Mouse (Mus musculus): ENCODE measurements at regions not wholly inside any gene's neighbourhood (a gene's known extent, or its start where the extent isn't known, plus 50 kb on each side); places are given as distances from the start of the nearest gene placed in this dataset.

- 81% methylated on average over 3 of the region's 3 CpGs for WGBS
- ATAC-seq (ENCODE audit: insufficient number of reproducible peaks, insufficient read depth, low FRiP score, low read depth) = no peak
Measured at GRCm38 (mm10) chr6:81800822-81801221, 122.6 kb upstream of the Gcfc2 start.

GRCm38 (mm10) chr6:81801804-81802203, 121.7 kb upstream of the Gcfc2 start:
- no peaks in the 10 kb centered on the region for H3K4me1 ChIP-seq (ENCODE audit: control insufficient read depth, insufficient read depth, low read length)
- no peak overlapping the region for H3K4me3 ChIP-seq (ENCODE audit: low read depth, low read length)
- H3K36me3 ChIP-seq (ENCODE audit: control insufficient read depth, insufficient read depth, low read length) = no peaks in the 10 kb centered on the region
- ATAC-seq (ENCODE audit: insufficient number of reproducible peaks, insufficient read depth, low FRiP score, low read depth) = no peak
- no peak overlapping the region for H3K27ac ChIP-seq (ENCODE audit: low read length)
- H3K4me2 ChIP-seq (replicated peaks; ENCODE audit: low read depth, low read length) = no peak overlapping the region
- H3K9me3 ChIP-seq (ENCODE audit: control insufficient read depth, low read depth, low read length) = no peaks in the 10 kb centered on the region
- H3K27me3 ChIP-seq (ENCODE audit: control insufficient read depth, insufficient read depth, low read length) = no peaks in the 10 kb centered on the region
- WGBS = 87% methylated on average over 3 of the region's 3 CpGs
- no peak overlapping the region for H3K9ac ChIP-seq (replicated peaks; ENCODE audit: low read depth, low read length)

More at GRCm38 (mm10) chr6:81800822-81801221, 122.6 kb upstream of the Gcfc2 start:
- Histone ChIP-seq H3K9ac (replicated peaks; ENCODE audit: low read depth, low read length) (no peak overlapping the region), H3K4me2 (replicated peaks; ENCODE audit: low read depth, low read length) (no peak overlapping the region), H3K27me3 (ENCODE audit: control insufficient read depth, insufficient read depth, low read length) (no peaks in the 10 kb centered on the region), H3K4me3 (ENCODE audit: low read depth, low read length) (no peak overlapping the region), H3K36me3 (ENCODE audit: control insufficient read depth, insufficient read depth, low read length) (no peaks in the 10 kb centered on the region), H3K9me3 (ENCODE audit: control insufficient read depth, low read depth, low read length) (no peaks in the 10 kb centered on the region), H3K27ac (ENCODE audit: low read length) (no peak overlapping the region), H3K4me1 (ENCODE audit: control insufficient read depth, insufficient read depth, low read length) (no peaks in the 10 kb centered on the region)

- Histone ChIP-seq H3K4me1 (ENCODE audit: control insufficient read depth, insufficient read depth, low read length) (no peaks in the 10 kb centered on the region), H3K4me2 (replicated peaks; ENCODE audit: low read depth, low read length) (no peak overlapping the region), H3K27me3 (ENCODE audit: control insufficient read depth, insufficient read depth, low read length) (no peaks in the 10 kb centered on the region), H3K4me3 (ENCODE audit: low read depth, low read length) (no peak overlapping the region), H3K9ac (replicated peaks; ENCODE audit: low read depth, low read length) (no peak overlapping the region), H3K27ac (ENCODE audit: low read length) (no peak overlapping the region), H3K9me3 (ENCODE audit: control insufficient read depth, low read depth, low read length) (no peaks in the 10 kb centered on the region), H3K36me3 (ENCODE audit: control insufficient read depth, insufficient read depth, low read length) (no peaks in the 10 kb centered on the region)
- WGBS = 89% methylated on average over 11 of the region's 11 CpGs
- no peak for ATAC-seq (ENCODE audit: insufficient number of reproducible peaks, insufficient read depth, low FRiP score, low read depth)
Measured at GRCm38 (mm10) chr6:81805942-81806341, 117.5 kb upstream of the Gcfc2 start.

DNA sequence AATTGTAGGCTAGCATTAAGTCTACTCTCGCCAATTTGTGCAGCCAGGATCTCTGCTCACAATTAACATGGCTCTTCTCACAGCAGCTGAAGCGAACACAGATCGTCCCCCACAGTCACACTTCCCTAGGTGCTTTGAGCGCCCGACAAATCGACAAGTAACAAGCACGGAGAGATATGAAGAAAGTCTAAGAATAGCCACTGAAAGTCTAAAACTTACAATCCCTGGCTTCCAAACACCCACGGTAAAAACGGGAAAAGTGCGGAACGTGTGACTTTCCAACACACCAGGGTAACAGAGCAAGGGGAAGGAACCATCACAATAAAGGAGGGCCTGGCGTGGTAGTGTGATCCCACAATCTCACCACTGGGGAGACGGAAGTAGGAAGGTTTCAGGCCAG, 114.8 kb upstream of the Gcfc2 start:
- H3K27me3 ChIP-seq (ENCODE audit: control insufficient read depth, insufficient read depth, low read length) = no peaks in the 10 kb centered on the region
- no peak overlapping the region for H3K4me2 ChIP-seq (replicated peaks; ENCODE audit: low read depth, low read length)
- H3K4me3 ChIP-seq (ENCODE audit: low read depth, low read length) = no peak overlapping the region
- H3K9ac ChIP-seq (replicated peaks; ENCODE audit: low read depth, low read length) = no peak overlapping the region
- H3K4me1 ChIP-seq (ENCODE audit: control insufficient read depth, insufficient read depth, low read length) = no peaks in the 10 kb centered on the region
- H3K36me3 ChIP-seq (ENCODE audit: control insufficient read depth, insufficient read depth, low read length) = no peaks in the 10 kb centered on the region
- no peak for ATAC-seq (ENCODE audit: insufficient number of reproducible peaks, insufficient read depth, low FRiP score, low read depth)
- WGBS = 91% methylated on average over 13 of the region's 13 CpGs
- no peaks in the 10 kb centered on the region for H3K9me3 ChIP-seq (ENCODE audit: control insufficient read depth, low read depth, low read length)
- H3K27ac ChIP-seq (ENCODE audit: low read length) = no peak overlapping the region

GRCm38 (mm10) chr6:81815248-81815961, 108.1 kb upstream of the Gcfc2 start:
- Histone ChIP-seq H3K27me3 (ENCODE audit: control insufficient read depth, insufficient read depth, low read length) (no peaks in the 10 kb centered on the region), H3K27ac (ENCODE audit: low read length) (no peak overlapping the region), H3K4me3 (ENCODE audit: low read depth, low read length) (no peak overlapping the region), H3K36me3 (ENCODE audit: control insufficient read depth, insufficient read depth, low read length) (no peaks in the 10 kb centered on the region), H3K4me1 (ENCODE audit: control insufficient read depth, insufficient read depth, low read length) (no peaks in the 10 kb centered on the region), H3K9ac (replicated peaks; ENCODE audit: low read depth, low read length) (no peak overlapping the region), H3K9me3 (ENCODE audit: control insufficient read depth, low read depth, low read length) (no peaks in the 10 kb centered on the region), H3K4me2 (replicated peaks; ENCODE audit: low read depth, low read length) (no peak overlapping the region)
- WGBS = 67% methylated on average over 8 of the region's 8 CpGs
- ATAC-seq (ENCODE audit: insufficient number of reproducible peaks, insufficient read depth, low FRiP score, low read depth) = no peak

DNA sequence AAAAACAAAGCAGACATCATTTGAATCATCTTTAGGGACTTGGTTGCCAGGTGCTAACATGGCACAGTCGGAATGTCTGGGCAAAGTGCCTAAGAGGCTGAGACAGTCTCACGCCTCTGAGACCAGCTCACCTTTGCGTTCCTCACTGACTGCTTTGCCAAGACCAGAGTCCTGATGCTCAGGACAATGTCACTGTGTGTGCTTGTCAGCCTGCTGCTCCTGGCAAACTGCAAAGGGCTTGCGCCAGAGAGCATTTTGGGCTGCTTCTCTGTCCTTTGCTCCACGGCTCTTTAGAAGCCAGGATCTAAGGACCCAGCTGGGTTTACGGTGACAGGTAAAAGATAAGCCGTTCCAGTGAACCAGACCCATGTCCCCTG, 107.5 kb upstream of the Gcfc2 start:
- ATAC-seq (ENCODE audit: insufficient number of reproducible peaks, insufficient read depth, low FRiP score, low read depth) = no peak
- H3K36me3 ChIP-seq (ENCODE audit: control insufficient read depth, insufficient read depth, low read length) = no peaks in the 10 kb centered on the region

DNA sequence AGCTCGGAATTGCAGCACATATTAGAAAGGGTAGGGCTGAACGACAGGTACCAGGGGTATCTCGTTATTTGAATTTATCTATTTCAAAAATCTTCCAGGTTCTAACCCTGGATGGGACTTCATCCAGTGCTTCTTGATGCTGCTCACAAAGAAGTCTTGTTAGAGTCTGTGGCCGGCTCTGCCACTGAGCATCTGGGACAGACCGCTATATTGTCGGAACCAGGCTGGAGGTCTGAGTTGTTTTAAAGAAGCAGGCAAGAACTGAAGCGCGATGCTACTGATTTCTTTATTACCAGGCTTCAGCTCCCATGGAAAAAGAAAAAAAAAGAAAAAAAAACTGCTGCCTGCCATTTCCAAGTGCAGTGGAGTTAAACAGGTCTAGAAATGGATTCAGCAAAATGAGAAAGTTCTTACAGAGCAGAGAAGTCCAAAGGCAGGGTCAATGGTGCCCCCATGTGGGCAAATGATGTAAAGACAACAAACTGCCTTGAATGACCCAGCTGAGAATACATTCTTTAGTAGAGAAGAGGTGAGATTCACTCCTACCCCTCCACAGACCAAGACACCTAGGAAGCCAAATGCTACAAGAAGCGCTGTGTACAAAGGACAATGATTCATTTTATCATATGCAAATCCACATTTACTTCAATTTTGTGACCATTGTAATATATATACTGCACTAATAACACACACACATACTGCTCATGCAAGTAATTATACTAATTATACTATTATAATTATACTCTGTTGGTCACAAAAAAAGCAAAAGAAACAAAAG, 106.2 kb upstream of the Gcfc2 start:
- Histone ChIP-seq H3K36me3 (ENCODE audit: control insufficient read depth, insufficient read depth, low read length) (no peaks in the 10 kb centered on the region), H3K4me2 (replicated peaks; ENCODE audit: low read depth, low read length) (no peak overlapping the region), H3K4me3 (ENCODE audit: low read depth, low read length) (no peak overlapping the region), H3K27me3 (ENCODE audit: control insufficient read depth, insufficient read depth, low read length) (no peaks in the 10 kb centered on the region), H3K9me3 (ENCODE audit: control insufficient read depth, low read depth, low read length) (no peaks in the 10 kb centered on the region), H3K27ac (ENCODE audit: low read length) (no peak overlapping the region), H3K9ac (replicated peaks; ENCODE audit: low read depth, low read length) (no peak overlapping the region), H3K4me1 (ENCODE audit: control insufficient read depth, insufficient read depth, low read length) (no peaks in the 10 kb centered on the region)
- no peak for ATAC-seq (ENCODE audit: insufficient number of reproducible peaks, insufficient read depth, low FRiP score, low read depth)
- 78% methylated on average over 9 of the region's 9 CpGs for WGBS

More for the DNA sequence above, 107.5 kb upstream of the Gcfc2 start:
- no peaks in the 10 kb centered on the region for H3K27me3 ChIP-seq (ENCODE audit: control insufficient read depth, insufficient read depth, low read length)
- WGBS = 84% methylated on average over 7 of the region's 7 CpGs
- H3K27ac ChIP-seq (ENCODE audit: low read length) = no peak overlapping the region
- H3K4me1 ChIP-seq (ENCODE audit: control insufficient read depth, insufficient read depth, low read length) = no peaks in the 10 kb centered on the region
- no peak overlapping the region for H3K4me3 ChIP-seq (ENCODE audit: low read depth, low read length)
- H3K9ac ChIP-seq (replicated peaks; ENCODE audit: low read depth, low read length) = no peak overlapping the region
- H3K9me3 ChIP-seq (ENCODE audit: control insufficient read depth, low read depth, low read length) = no peaks in the 10 kb centered on the region
- H3K4me2 ChIP-seq (replicated peaks; ENCODE audit: low read depth, low read length) = no peak overlapping the region

DNA sequence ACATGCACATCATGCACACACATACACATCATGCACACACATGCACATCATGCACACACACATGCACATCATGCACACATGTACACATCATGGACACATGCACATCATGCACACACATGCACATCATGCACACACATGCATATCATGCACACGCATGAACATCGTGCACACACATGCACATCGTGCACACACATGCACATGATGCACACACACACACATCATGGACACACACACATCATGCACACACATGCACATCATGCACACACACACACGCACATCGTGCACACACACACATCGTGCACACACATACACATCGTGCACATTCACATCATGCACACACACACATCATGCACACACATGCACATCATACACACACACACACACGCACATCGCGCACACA, 104.9 kb upstream of the Gcfc2 start:
- H3K27ac ChIP-seq (ENCODE audit: low read length) = no peak overlapping the region
- no peak for ATAC-seq (ENCODE audit: insufficient number of reproducible peaks, insufficient read depth, low FRiP score, low read depth)
- no peaks in the 10 kb centered on the region for H3K9me3 ChIP-seq (ENCODE audit: control insufficient read depth, low read depth, low read length)
- H3K36me3 ChIP-seq (ENCODE audit: control insufficient read depth, insufficient read depth, low read length) = no peaks in the 10 kb centered on the region
- H3K4me2 ChIP-seq (replicated peaks; ENCODE audit: low read depth, low read length) = no peak overlapping the region
- no peaks in the 10 kb centered on the region for H3K27me3 ChIP-seq (ENCODE audit: control insufficient read depth, insufficient read depth, low read length)
- H3K9ac ChIP-seq (replicated peaks; ENCODE audit: low read depth, low read length) = no peak overlapping the region
- WGBS = 90% methylated on average over 10 of the region's 10 CpGs
- no peaks in the 10 kb centered on the region for H3K4me1 ChIP-seq (ENCODE audit: control insufficient read depth, insufficient read depth, low read length)
- H3K4me3 ChIP-seq (ENCODE audit: low read depth, low read length) = no peak overlapping the region

All from stomach, embryonic 14.5 days (tissue).